Mouse (Mus musculus) layer of hippocampus, adult 9-10 months (tissue): ENCODE data around the gene Arhgef28.
"Not testable (repeated sequence)": the region's sequence is repeated elsewhere in the genome, so short reads cannot be mapped to it uniquely, and the experiment has no call there.

ENCODE experiments used
- DNase-seq: peaks from one replicate; pipeline ENCODE4 v3.0.0; 2022; ENCODE audit warnings: low spot score

The Arhgef28 gene

GRCm38 (mm10) chr13:98073190-98073589 is 133.0 kb downstream of the Arhgef28 start:
- DNase-seq = no peak

- DNase-seq = no peak
These were observed 135.8 kb downstream of the Arhgef28 start for GRCm38 (mm10) chr13:98070458-98070857.

- DNase-seq = peak; percentile 36
These were observed 136.6 kb downstream of the Arhgef28 start for GRCm38 (mm10) chr13:98069646-98070045.

- DNase-seq = no peak
These were observed 143.4 kb downstream of the Arhgef28 start for GRCm38 (mm10) chr13:98062843-98063242.

GRCm38 (mm10) chr13:98060121-98060520 is 146.1 kb downstream of the Arhgef28 start:
- DNase-seq = not testable (repeated sequence)

GRCm38 (mm10) chr13:98055194-98055593 is 151.0 kb downstream of the Arhgef28 start:
- DNase-seq = no peak

- no peak for DNase-seq
These were observed 165.6 kb downstream of the Arhgef28 start for GRCm38 (mm10) chr13:98040628-98041150.

- DNase-seq = no peak
These were observed 167.5 kb downstream of the Arhgef28 start for GRCm38 (mm10) chr13:98038731-98039130.

- no peak for DNase-seq
These were observed 168.5 kb downstream of the Arhgef28 start for GRCm38 (mm10) chr13:98037693-98038092.

GRCm38 (mm10) chr13:98031642-98031960 is 174.6 kb downstream of the Arhgef28 start:
- DNase-seq = no peak

GRCm38 (mm10) chr13:98030959-98031641 is 175.1 kb downstream of the Arhgef28 start:
- DNase-seq = peak; percentile 92

- no peak for DNase-seq
These were observed 176.2 kb downstream of the Arhgef28 start for GRCm38 (mm10) chr13:98030041-98030440.

- no peak for DNase-seq
These were observed 177.5 kb downstream of the Arhgef28 start for GRCm38 (mm10) chr13:98028711-98029250.

GRCm38 (mm10) chr13:98027641-98028204 is 178.5 kb downstream of the Arhgef28 start:
- DNase-seq = no peak

- DNase-seq = no peak
These were observed 179.1 kb downstream of the Arhgef28 start for GRCm38 (mm10) chr13:98027122-98027521.

GRCm38 (mm10) chr13:98025706-98026504 is 180.3 kb downstream of the Arhgef28 start:
- DNase-seq = no peak

- no peak for DNase-seq
These were observed 181.1 kb downstream of the Arhgef28 start for GRCm38 (mm10) chr13:98025162-98025561.

- no peak for DNase-seq
These were observed 181.6 kb downstream of the Arhgef28 start for GRCm38 (mm10) chr13:98024680-98025079.

- no peak for DNase-seq
These were observed 184.3 kb downstream of the Arhgef28 start for GRCm38 (mm10) chr13:98021906-98022305.

- not testable (repeated sequence) for DNase-seq
These were observed 187.4 kb downstream of the Arhgef28 start for GRCm38 (mm10) chr13:98018837-98019236.

- DNase-seq = no peak
These were observed 189.2 kb downstream of the Arhgef28 start for GRCm38 (mm10) chr13:98016923-98017588.
